Mouse (Mus musculus) c-Kit-positive CD71-positive TER-119-positive erythroid progenitor cells, embryonic 14.5 days (primary cell): ENCODE data around the gene Pik3ip1.

Experiments used
- DNase-seq: peaks from one replicate; pipeline ENCODE4 v3.0.0-alpha.2; 2013; ENCODE audit warnings: low spot score

Pik3ip1 gene

GRCm38 (mm10) chr11:3302792-3303191, 27.4 kb upstream of the Pik3ip1 start:
- DNase-seq = no peak

GRCm38 (mm10) chr11:3305821-3306220, 24.4 kb upstream of the Pik3ip1 start:
- no peak for DNase-seq

- no peak for DNase-seq
Measured at GRCm38 (mm10) chr11:3307875-3308274, 22.3 kb upstream of the Pik3ip1 start.

- DNase-seq = no peak
Measured at GRCm38 (mm10) chr11:3309884-3310283, 20.3 kb upstream of the Pik3ip1 start.

GRCm38 (mm10) chr11:3310789-3311585, 19.2 kb upstream of the Pik3ip1 start:
- no peak for DNase-seq

- DNase-seq = no peak
Measured at GRCm38 (mm10) chr11:3311586-3312347, 18.4 kb upstream of the Pik3ip1 start.

GRCm38 (mm10) chr11:3313294-3313693, 16.9 kb upstream of the Pik3ip1 start:
- no peak for DNase-seq

- DNase-seq = peak; percentile 59
Measured at GRCm38 (mm10) chr11:3314148-3314547, 16.1 kb upstream of the Pik3ip1 start.

- no peak for DNase-seq
Measured at GRCm38 (mm10) chr11:3318286-3318685, 11.9 kb upstream of the Pik3ip1 start.

GRCm38 (mm10) chr11:3328271-3328670, 1.9 kb upstream of the Pik3ip1 start:
- no peak for DNase-seq

GRCm38 (mm10) chr11:3328806-3329775, 1.1 kb upstream of the Pik3ip1 start:
- DNase-seq = no peak

GRCm38 (mm10) chr11:3330566-3330965, 365 bp downstream of the Pik3ip1 start:
- no peak for DNase-seq

GRCm38 (mm10) chr11:3330991-3331750, 970 bp downstream of the Pik3ip1 start:
- no peak for DNase-seq

- DNase-seq = peak; percentile 73
Measured at GRCm38 (mm10) chr11:3331756-3332642, 1.8 kb downstream of the Pik3ip1 start.

- DNase-seq = no peak
Measured at GRCm38 (mm10) chr11:3333111-3333695, 3.0 kb downstream of the Pik3ip1 start.

GRCm38 (mm10) chr11:3334141-3334710, 4.0 kb downstream of the Pik3ip1 start:
- no peak for DNase-seq

GRCm38 (mm10) chr11:3334711-3335316, 4.6 kb downstream of the Pik3ip1 start:
- DNase-seq = no peak

GRCm38 (mm10) chr11:3335651-3336216, 5.5 kb downstream of the Pik3ip1 start:
- DNase-seq = no peak

- DNase-seq = no peak
Measured at GRCm38 (mm10) chr11:3336602-3337001, 6.4 kb downstream of the Pik3ip1 start.
